Mouse (Mus musculus): ENCODE results near the gene Msh5. TPM values are rescaled to one million over a fixed set of nuclear protein-coding genes. Genes with fewer than 3 reads are reported as not detected.

Gene Msh5
- total RNA-seq (2017): 0.76 to 1.6 TPM in 2 of 3 replicates, not detected in the other

GRCm38 (mm10) chr17:35046681-35047455 is at the start of gene Msh5:
TSS of gene Msh5 (minus strand) at chr17:35046745.
- ATAC-seq (replicated peaks; ENCODE audit: insufficient number of reproducible peaks, low FRiP score, low TSS enrichment, poor library complexity, severe bottlenecking): peak; percentile 81

- ATAC-seq (replicated peaks; ENCODE audit: insufficient number of reproducible peaks, low FRiP score, low TSS enrichment, poor library complexity, severe bottlenecking): no peak
These were observed 48.2 kb upstream of the Msh5 start for GRCm38 (mm10) chr17:35094475-35095365.

- no peak for ATAC-seq (replicated peaks; ENCODE audit: insufficient number of reproducible peaks, low FRiP score, low TSS enrichment, poor library complexity, severe bottlenecking)
These were observed 46.1 kb upstream of the Msh5 start for GRCm38 (mm10) chr17:35092403-35093198.

- no peak for ATAC-seq (replicated peaks; ENCODE audit: insufficient number of reproducible peaks, low FRiP score, low TSS enrichment, poor library complexity, severe bottlenecking)
These were observed 43.8 kb upstream of the Msh5 start for GRCm38 (mm10) chr17:35090166-35090932.

- ATAC-seq (replicated peaks; ENCODE audit: insufficient number of reproducible peaks, low FRiP score, low TSS enrichment, poor library complexity, severe bottlenecking): peak; percentile 95
These were observed 42.5 kb upstream of the Msh5 start, which contains the start of gene Abhd16a for GRCm38 (mm10) chr17:35088825-35089644. TSS of gene Abhd16a (plus strand) at chr17:35089263.

GRCm38 (mm10) chr17:35088151-35088550 is 41.6 kb upstream of the Msh5 start:
- ATAC-seq (replicated peaks; ENCODE audit: insufficient number of reproducible peaks, low FRiP score, low TSS enrichment, poor library complexity, severe bottlenecking): no peak

- ATAC-seq (replicated peaks; ENCODE audit: insufficient number of reproducible peaks, low FRiP score, low TSS enrichment, poor library complexity, severe bottlenecking): no peak
These were observed 38.8 kb upstream of the Msh5 start, which contains the start of gene Ly6g6f for GRCm38 (mm10) chr17:35085208-35085865. TSS of gene Ly6g6f (minus strand) at chr17:35085610.

- no peak for ATAC-seq (replicated peaks; ENCODE audit: insufficient number of reproducible peaks, low FRiP score, low TSS enrichment, poor library complexity, severe bottlenecking)
These were observed 37.5 kb upstream of the Msh5 start for GRCm38 (mm10) chr17:35083929-35084497.

- ATAC-seq (replicated peaks; ENCODE audit: insufficient number of reproducible peaks, low FRiP score, low TSS enrichment, poor library complexity, severe bottlenecking): no peak
These were observed 36.5 kb upstream of the Msh5 start for GRCm38 (mm10) chr17:35082841-35083576.

GRCm38 (mm10) chr17:35080710-35081109 is 34.2 kb upstream of the Msh5 start:
- no peak for ATAC-seq (replicated peaks; ENCODE audit: insufficient number of reproducible peaks, low FRiP score, low TSS enrichment, poor library complexity, severe bottlenecking)

- no peak for ATAC-seq (replicated peaks; ENCODE audit: insufficient number of reproducible peaks, low FRiP score, low TSS enrichment, poor library complexity, severe bottlenecking)
These were observed 33.7 kb upstream of the Msh5 start for GRCm38 (mm10) chr17:35080248-35080647.

GRCm38 (mm10) chr17:35079778-35080177 is 33.2 kb upstream of the Msh5 start:
- no peak for ATAC-seq (replicated peaks; ENCODE audit: insufficient number of reproducible peaks, low FRiP score, low TSS enrichment, poor library complexity, severe bottlenecking)

GRCm38 (mm10) chr17:35077786-35078233 is 31.3 kb upstream of the Msh5 start, which contains the start of gene Ly6g6d:
TSS of gene Ly6g6d (minus strand) at chr17:35078065.
- ATAC-seq (replicated peaks; ENCODE audit: insufficient number of reproducible peaks, low FRiP score, low TSS enrichment, poor library complexity, severe bottlenecking): peak; percentile 83

GRCm38 (mm10) chr17:35077285-35077684 is 30.7 kb upstream of the Msh5 start:
- no peak for ATAC-seq (replicated peaks; ENCODE audit: insufficient number of reproducible peaks, low FRiP score, low TSS enrichment, poor library complexity, severe bottlenecking)

- no peak for ATAC-seq (replicated peaks; ENCODE audit: insufficient number of reproducible peaks, low FRiP score, low TSS enrichment, poor library complexity, severe bottlenecking)
These were observed 30.1 kb upstream of the Msh5 start, which contains the start of gene Ly6g6e for GRCm38 (mm10) chr17:35076507-35077176. TSS of gene Ly6g6e (plus strand) at chr17:35076902.
